Mouse (Mus musculus): ENCODE measurements around the gene Rassf2. TPM values are rescaled to one million over a fixed set of nuclear protein-coding genes. Genes with fewer than 3 reads are reported as not detected.
A peak's percentile ranks its signal among the peaks of the same experiment; 100 is the strongest.

The Rassf2 gene
- polyA plus RNA-seq, 1 experiment from 2014 or later, result 13.5 TPM

DNA sequence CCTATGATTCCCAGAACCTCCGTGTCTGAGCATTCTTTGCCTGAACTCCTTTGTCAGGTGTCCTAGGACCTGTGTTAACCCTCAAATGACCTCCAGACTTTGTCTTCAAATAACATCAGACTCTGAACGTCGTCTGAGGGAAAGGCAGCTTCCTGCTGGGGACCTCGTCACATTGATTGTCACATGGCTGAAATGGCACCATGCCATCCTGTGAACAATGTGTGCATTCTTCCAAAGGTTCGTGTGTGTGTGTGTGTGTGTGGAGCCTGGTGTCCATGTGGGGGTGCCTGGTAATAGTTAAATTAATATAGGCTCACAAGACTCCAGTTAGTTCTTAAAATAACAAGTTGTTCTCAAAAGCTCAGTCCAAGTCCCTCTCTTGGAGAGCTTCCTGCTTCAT lies 32.7 kb downstream of the Rassf2 start:
- Histone ChIP-seq H3K9me3 (no peaks in the 10 kb centered on the region), H3K4me3 (no peak overlapping the region), H3K36me3 (no peaks in the 10 kb centered on the region), H3K9ac (no peak overlapping the region), H3K27me3 (no peaks in the 10 kb centered on the region), H3K4me2 (no peak overlapping the region), H3K4me1 (peaks cover 22% of the 10 kb centered on the region), H3K27ac (no peak overlapping the region)
- WGBS, result 33% methylated on average over 5 of the region's 5 CpGs
- ATAC-seq (ENCODE audit: borderline replicate concordance, extremely low read depth, low FRiP score, low TSS enrichment), result no peak

GRCm38 (mm10) chr2:131996369-131996768 lies 33.7 kb downstream of the Rassf2 start:
- no peak overlapping the region for H3K27ac ChIP-seq
- WGBS, result 61% methylated on average over 7 of the region's 7 CpGs
- no peaks in the 10 kb centered on the region for H3K36me3 ChIP-seq
- ATAC-seq (ENCODE audit: borderline replicate concordance, extremely low read depth, low FRiP score, low TSS enrichment), result no peak
- peaks cover 17% of the 10 kb centered on the region; the same call in 1 of the 2 replicates for H3K4me1 ChIP-seq
- H3K27me3 ChIP-seq, result no peaks in the 10 kb centered on the region
- H3K4me2 ChIP-seq, result no peak overlapping the region
- H3K4me3 ChIP-seq, result no peak overlapping the region
- H3K9ac ChIP-seq, result no peak overlapping the region
- no peaks in the 10 kb centered on the region for H3K9me3 ChIP-seq

- Histone ChIP-seq H3K36me3 (no peaks in the 10 kb centered on the region), H3K9me3 (no peaks in the 10 kb centered on the region), H3K9ac (no peak overlapping the region), H3K4me2 (no peak overlapping the region), H3K27me3 (no peaks in the 10 kb centered on the region), H3K4me1 (peaks cover 17% of the 10 kb centered on the region; the same call in 1 of the 2 replicates), H3K4me3 (no peak overlapping the region), H3K27ac (no peak overlapping the region)
- 80% methylated on average over 12 of the region's 12 CpGs for WGBS
- ATAC-seq (ENCODE audit: borderline replicate concordance, extremely low read depth, low FRiP score, low TSS enrichment), result no peak
Observed at GRCm38 (mm10) chr2:131995742-131996141, 34.3 kb downstream of the Rassf2 start.

- 88% methylated on average over 6 of the region's 6 CpGs for WGBS
- ATAC-seq (ENCODE audit: borderline replicate concordance, extremely low read depth, low FRiP score, low TSS enrichment), result no peak
- no peaks in the 10 kb centered on the region for H3K27me3 ChIP-seq
- H3K9ac ChIP-seq, result no peak overlapping the region
- H3K4me1 ChIP-seq, result peaks cover 17% of the 10 kb centered on the region; the same call in 1 of the 2 replicates
- no peaks in the 10 kb centered on the region for H3K9me3 ChIP-seq
- no peak overlapping the region for H3K4me2 ChIP-seq
- H3K36me3 ChIP-seq, result no peaks in the 10 kb centered on the region
- H3K4me3 ChIP-seq, result no peak overlapping the region
- H3K27ac ChIP-seq, result no peak overlapping the region
Observed at GRCm38 (mm10) chr2:131994971-131995370, 35.1 kb downstream of the Rassf2 start.

- Histone ChIP-seq H3K36me3 (no peaks in the 10 kb centered on the region), H3K9me3 (no peaks in the 10 kb centered on the region), H3K27me3 (no peaks in the 10 kb centered on the region), H3K4me2 (no peak overlapping the region), H3K4me3 (no peak overlapping the region), H3K4me1 (peaks cover 17% of the 10 kb centered on the region; the same call in 1 of the 2 replicates), H3K9ac (no peak overlapping the region), H3K27ac (no peak overlapping the region)
- WGBS, result 31% methylated on average over 14 of the region's 14 CpGs
- no peak for ATAC-seq (ENCODE audit: borderline replicate concordance, extremely low read depth, low FRiP score, low TSS enrichment)
Observed at GRCm38 (mm10) chr2:131993563-131994088, 36.4 kb downstream of the Rassf2 start.

GRCm38 (mm10) chr2:131993151-131993550 lies 36.9 kb downstream of the Rassf2 start:
- ATAC-seq (ENCODE audit: borderline replicate concordance, extremely low read depth, low FRiP score, low TSS enrichment), result no peak
- no peak overlapping the region for H3K27ac ChIP-seq
- H3K4me1 ChIP-seq, result peaks cover 17% of the 10 kb centered on the region; the same call in 1 of the 2 replicates
- 68% methylated on average over 4 of the region's 4 CpGs for WGBS
- H3K9ac ChIP-seq, result no peak overlapping the region
- no peak overlapping the region for H3K4me3 ChIP-seq
- no peaks in the 10 kb centered on the region for H3K27me3 ChIP-seq
- H3K9me3 ChIP-seq, result no peaks in the 10 kb centered on the region
- no peak overlapping the region for H3K4me2 ChIP-seq
- H3K36me3 ChIP-seq, result no peaks in the 10 kb centered on the region

GRCm38 (mm10) chr2:131992487-131992886 lies 37.6 kb downstream of the Rassf2 start:
- ATAC-seq (ENCODE audit: borderline replicate concordance, extremely low read depth, low FRiP score, low TSS enrichment), result no peak
- Histone ChIP-seq H3K9me3 (no peaks in the 10 kb centered on the region), H3K4me2 (no peak overlapping the region), H3K27me3 (no peaks in the 10 kb centered on the region), H3K9ac (no peak overlapping the region), H3K27ac (no peak overlapping the region), H3K4me1 (peaks cover 17% of the 10 kb centered on the region; the same call in 1 of the 2 replicates), H3K36me3 (no peaks in the 10 kb centered on the region), H3K4me3 (no peak overlapping the region)
- WGBS, result 75% methylated on average over 2 of the region's 2 CpGs

DNA sequence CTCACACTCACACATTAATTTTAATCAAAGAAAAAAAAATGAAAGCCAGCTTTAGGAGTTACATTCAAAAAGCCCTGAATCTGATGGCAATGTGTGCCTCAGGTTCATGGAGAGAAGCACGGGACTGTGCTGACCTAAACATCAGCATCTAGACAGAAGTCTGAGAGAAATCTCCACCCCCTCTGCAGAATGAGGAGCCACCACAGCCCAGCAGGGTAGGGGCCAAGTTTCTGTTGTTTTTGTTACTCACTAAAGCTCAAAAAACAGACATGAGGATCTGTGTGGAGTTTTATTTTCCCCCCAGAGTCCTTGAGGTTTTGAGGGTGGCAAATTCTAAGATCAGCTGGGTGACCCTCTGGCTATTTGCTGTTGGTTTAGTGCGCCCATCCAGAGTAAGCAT lies 41.5 kb downstream of the Rassf2 start:
- no peaks in the 10 kb centered on the region for H3K27me3 ChIP-seq
- 57% methylated on average over 2 of the region's 2 CpGs for WGBS
- no peak overlapping the region for H3K4me2 ChIP-seq
- no peak for ATAC-seq (ENCODE audit: borderline replicate concordance, extremely low read depth, low FRiP score, low TSS enrichment)
- H3K27ac ChIP-seq, result no peak overlapping the region
- H3K36me3 ChIP-seq, result no peaks in the 10 kb centered on the region
- H3K9ac ChIP-seq, result no peak overlapping the region
- H3K9me3 ChIP-seq, result no peaks in the 10 kb centered on the region
- peaks cover 8% of the 10 kb centered on the region; the same call in 1 of the 2 replicates for H3K4me1 ChIP-seq
- H3K4me3 ChIP-seq, result no peak overlapping the region

DNA sequence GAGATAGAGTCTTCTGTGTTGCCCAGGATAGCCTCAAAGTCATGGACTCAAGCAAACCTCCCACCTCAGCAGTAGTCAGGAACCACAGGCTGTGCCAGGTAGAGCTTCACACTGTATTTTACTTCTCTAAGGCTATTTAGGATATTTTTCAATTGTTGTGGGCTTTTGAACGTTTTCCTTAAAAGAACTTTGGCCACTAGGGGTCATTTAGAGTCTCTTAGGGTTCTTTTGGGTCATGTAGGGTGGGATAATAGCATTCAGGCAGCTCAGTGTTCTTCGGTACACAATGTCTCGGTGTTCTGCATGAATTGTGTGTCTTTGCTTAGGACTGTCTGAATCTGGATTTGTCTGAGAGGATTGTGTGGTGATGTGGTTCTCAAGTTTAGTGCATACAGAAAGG lies 42.1 kb downstream of the Rassf2 start:
- H3K27ac ChIP-seq, result no peak overlapping the region
- WGBS, result 48% methylated on average over 3 of the region's 3 CpGs
- H3K27me3 ChIP-seq, result no peaks in the 10 kb centered on the region
- H3K4me1 ChIP-seq, result 0 out of 2 replicates have a peak, but pooled peaks cover 7% of the 10 kb centered on the region
- H3K9ac ChIP-seq, result no peak overlapping the region
- H3K4me3 ChIP-seq, result no peak overlapping the region
- no peak overlapping the region for H3K4me2 ChIP-seq
- no peaks in the 10 kb centered on the region for H3K9me3 ChIP-seq
- H3K36me3 ChIP-seq, result no peaks in the 10 kb centered on the region
- no peak for ATAC-seq (ENCODE audit: borderline replicate concordance, extremely low read depth, low FRiP score, low TSS enrichment)

DNA sequence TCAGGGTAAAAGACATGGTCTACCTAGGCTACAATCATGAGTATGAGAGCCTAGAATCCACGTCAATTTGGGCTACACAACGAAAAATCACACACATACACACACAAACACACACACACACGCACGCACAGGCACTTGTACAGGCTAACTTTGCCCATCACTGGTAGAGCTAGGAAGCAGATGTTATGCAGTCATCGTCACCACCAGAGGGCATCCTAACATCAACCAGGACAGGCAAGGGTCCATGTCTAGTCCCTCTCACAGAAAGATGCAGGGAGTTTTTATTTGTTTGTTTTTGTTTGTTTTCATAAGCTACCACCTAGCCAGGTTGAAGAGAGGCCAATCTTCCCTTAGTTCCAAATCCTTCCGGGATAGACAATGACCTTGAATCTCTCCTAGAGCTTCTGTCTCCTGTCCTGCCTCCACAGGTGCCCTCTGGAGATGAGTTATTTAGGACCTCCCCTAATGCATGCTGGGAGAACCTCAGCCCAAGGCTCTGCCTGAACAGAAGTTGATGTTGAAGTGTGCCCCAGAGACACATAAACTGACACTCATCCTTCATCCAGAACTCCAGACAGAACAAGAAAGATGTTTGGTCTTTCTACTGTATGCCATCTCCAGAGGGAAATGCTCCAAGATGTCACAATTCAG lies 47.4 kb downstream of the Rassf2 start:
- WGBS, result 12% methylated on average over 6 of the region's 6 CpGs
- H3K9ac ChIP-seq, result no peak overlapping the region
- ATAC-seq (ENCODE audit: borderline replicate concordance, extremely low read depth, low FRiP score, low TSS enrichment), result no peak

DNA sequence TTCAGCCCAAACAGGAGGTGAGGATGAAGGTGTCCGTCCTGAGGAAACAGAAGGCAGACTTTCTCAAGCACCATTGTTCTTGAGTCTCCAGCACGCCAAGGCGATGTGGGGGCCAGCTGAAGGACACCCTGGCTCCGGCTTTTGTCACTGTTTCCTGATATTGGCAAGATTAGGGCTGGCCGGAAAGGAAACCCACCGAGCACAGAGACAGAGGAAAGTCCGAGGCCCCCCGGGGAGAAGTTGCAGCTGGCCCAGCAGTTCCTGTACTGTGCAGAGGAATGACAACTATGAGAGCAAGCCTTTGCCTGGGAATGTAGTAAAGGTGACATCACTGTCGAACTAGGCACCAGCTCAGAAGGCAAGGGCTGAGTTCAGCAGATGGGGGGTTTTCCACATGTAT lies 49.2 kb downstream of the Rassf2 start:
- H3K4me1 ChIP-seq, result no peaks in the 10 kb centered on the region
- no peak overlapping the region for H3K4me3 ChIP-seq
- H3K27me3 ChIP-seq, result no peaks in the 10 kb centered on the region
- no peaks in the 10 kb centered on the region for H3K36me3 ChIP-seq
- H3K4me2 ChIP-seq, result no peak overlapping the region
- no peaks in the 10 kb centered on the region for H3K9me3 ChIP-seq
- 26% methylated on average over 9 of the region's 9 CpGs for WGBS
- ATAC-seq (ENCODE audit: borderline replicate concordance, extremely low read depth, low FRiP score, low TSS enrichment), result peak; percentile 83
- no peak overlapping the region for H3K9ac ChIP-seq
- H3K27ac ChIP-seq, result no peak overlapping the region

More for the DNA sequence above, 47.4 kb downstream of the Rassf2 start:
- H3K4me2 ChIP-seq, result no peak overlapping the region
- H3K9me3 ChIP-seq, result no peaks in the 10 kb centered on the region
- no peak overlapping the region for H3K27ac ChIP-seq
- H3K27me3 ChIP-seq, result no peaks in the 10 kb centered on the region
- no peak overlapping the region for H3K4me3 ChIP-seq
- H3K4me1 ChIP-seq, result no peaks in the 10 kb centered on the region
- H3K36me3 ChIP-seq, result no peaks in the 10 kb centered on the region

GRCm38 (mm10) chr2:131976663-131977062 lies 53.4 kb downstream of the Rassf2 start:
- Histone ChIP-seq H3K4me3 (no peak overlapping the region), H3K36me3 (no peaks in the 10 kb centered on the region), H3K27me3 (no peaks in the 10 kb centered on the region), H3K4me1 (no peaks in the 10 kb centered on the region), H3K9ac (no peak overlapping the region), H3K27ac (no peak overlapping the region), H3K4me2 (no peak overlapping the region), H3K9me3 (no peaks in the 10 kb centered on the region)
- ATAC-seq (ENCODE audit: borderline replicate concordance, extremely low read depth, low FRiP score, low TSS enrichment), result no peak
- WGBS, result 70% methylated on average over 3 of the region's 3 CpGs

Measured in lung, embryonic 15.5 days (tissue).